Mouse (Mus musculus) stomach, postnatal 0 days (tissue): ENCODE measurements around the gene Atp2a2. TPM values are rescaled to one million over a fixed set of nuclear protein-coding genes. Genes with fewer than 3 reads are reported as not detected.
"Not testable (repeated sequence)": the region's sequence is repeated elsewhere in the genome, so short reads cannot be mapped to it uniquely, and the experiment has no call there.

Experiments used
- ATAC-seq: fragments of 200-750 bp; cut with Nextera tagmentation; 2 replicates; pipeline ENCODE4 v1.8.0; 2017; ENCODE audit not compliant: low FRiP score, low TSS enrichment
- DNase-seq: peaks from one replicate; pipeline ENCODE4 v3.0.0-alpha.2; 2016; ENCODE audit warnings: low spot score
- H3K27ac ChIP-seq: fragments of 300-500 bp; sonication (generic); replicated peaks from 2 replicates; pipeline ENCODE4 v1.5.1; 2014; ENCODE audit warnings: mild to moderate bottlenecking, control low read depth
- H3K27me3 ChIP-seq: fragments of 300-500 bp; sonication (generic); 2 replicates; pipeline ENCODE4 v1.6.1; 2014; ENCODE audit warnings: low read length; ENCODE audit not compliant: control insufficient read depth, insufficient read depth
- H3K36me3 ChIP-seq: fragments of 300-500 bp; sonication (generic); 2 replicates; pipeline ENCODE4 v1.6.1; 2014; ENCODE audit warnings: low read length, mixed read lengths; ENCODE audit not compliant: control insufficient read depth, insufficient read depth
- H3K4me1 ChIP-seq: fragments of 300-500 bp; sonication (generic); replicated peaks from 2 replicates; pipeline ENCODE4 v1.6.1; 2014; ENCODE audit warnings: antibody characterized with exemption; ENCODE audit not compliant: control insufficient read depth, insufficient read depth
- H3K4me2 ChIP-seq: fragments of 300-500 bp; sonication (generic); replicated peaks from 2 replicates; pipeline ENCODE4 v1.6.1; 2014; ENCODE audit warnings: low read depth, mild to moderate bottlenecking, control low read depth, moderate library complexity
- H3K4me3 ChIP-seq: fragments of 300-500 bp; sonication (generic); 2 replicates; pipeline ENCODE4 v1.5.1; 2014; ENCODE audit warnings: low read depth, low read length, control low read depth
- H3K9ac ChIP-seq: fragments of 300-500 bp; sonication (generic); 2 replicates; pipeline ENCODE4 v1.6.1; 2014; ENCODE audit warnings: mild to moderate bottlenecking, low read length, control low read depth, mixed read lengths
- H3K9me3 ChIP-seq: fragments of 300-500 bp; sonication (generic); 2 replicates; pipeline ENCODE4 v1.6.1; 2016; ENCODE audit warnings: low read length; ENCODE audit not compliant: control insufficient read depth
- CTCF ChIP-seq: IDR thresholded peaks from 2 replicates; pipeline ENCODE4 v1.5.1; 2016; ENCODE audit warnings: antibody characterized with exemption, low read depth, mild to moderate bottlenecking, moderate library complexity
- EP300 ChIP-seq: optimal IDR thresholded peaks from 2 replicates; pipeline ENCODE3; 2016; ENCODE audit warnings: antibody characterized with exemption
- WGBS: fragments of 180-500 bp; shearing (Covaris S2); extraction: QIAGEN DNeasy Blood & Tissue Kit; methylation state at CpG from one replicate; pipeline ENCODE4 v1.1.7; 2014; 5-methylcytosine and 5-hydroxymethylcytosine counted together
- polyA plus RNA-seq: library from polyadenylated mRNA; unstranded; fragments of >200 nt; fragmentation: Nextera tagmentation; extraction: Ambion mirVana; gene quantifications from 2 replicates; pipeline ENCODE4 v1.2.1, GENCODE M21; 2015

Atp2a2 gene
- polyA plus RNA-seq, 1 experiment from 2014 or later: 24.0 TPM

DNA sequence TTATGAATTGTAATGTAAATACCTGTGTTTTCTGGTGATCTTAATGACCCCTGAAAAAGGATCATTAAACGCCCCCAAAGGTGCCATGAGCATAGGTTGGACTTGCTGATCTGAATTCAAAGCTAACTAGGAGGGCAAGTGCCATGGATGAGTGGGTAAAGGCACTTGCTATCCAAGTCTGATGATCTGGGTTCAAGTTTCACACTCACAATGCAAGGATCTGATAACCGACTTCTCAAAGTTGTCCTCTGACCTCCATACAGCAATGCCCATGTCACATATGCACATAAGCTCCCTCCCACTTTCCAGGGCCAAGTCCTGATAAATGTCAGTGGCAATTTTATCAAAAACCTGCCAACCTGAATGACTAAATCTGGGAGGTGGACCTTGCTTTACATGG, 9.0 kb downstream of the Atp2a2 start:
- H3K27ac ChIP-seq: no peak overlapping the region
- no peak overlapping the region for H3K9ac ChIP-seq
- H3K36me3 ChIP-seq: peaks cover 35% of the 10 kb centered on the region
- H3K27me3 ChIP-seq: no peaks in the 10 kb centered on the region
- ATAC-seq (no peak), DNase-seq (no peak)
- H3K4me2 ChIP-seq: no peak overlapping the region
- 90% methylated on average over 2 of the region's 2 CpGs for WGBS
- no peak overlapping the region for H3K4me3 ChIP-seq
- TF ChIP-seq EP300 (no peak), CTCF (no peak)
- H3K4me1 ChIP-seq: peaks cover 2% of the 10 kb centered on the region; the same call in 1 of the 2 replicates
- no peaks in the 10 kb centered on the region for H3K9me3 ChIP-seq

DNA sequence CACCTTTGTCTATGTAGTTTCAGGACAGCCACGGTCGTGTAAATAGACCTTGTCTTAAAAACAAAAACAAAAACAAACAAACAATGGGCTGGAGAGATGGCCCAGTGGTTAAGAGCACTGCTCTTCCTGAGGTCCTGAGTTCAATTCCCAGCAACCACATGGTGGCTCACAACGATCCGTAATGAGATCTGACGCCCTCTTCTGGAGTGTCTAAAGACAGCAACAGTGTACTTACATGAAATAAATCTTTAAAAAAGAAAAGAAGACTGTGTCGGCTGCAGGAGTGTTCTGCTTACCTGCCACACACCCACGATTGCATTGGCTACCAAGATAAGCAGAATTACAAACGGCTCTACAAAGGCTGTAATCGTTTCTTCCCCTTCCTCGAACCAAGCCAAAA, 10.6 kb downstream of the Atp2a2 start:
- Histone ChIP-seq H3K4me3 (no peak overlapping the region), H3K27me3 (no peaks in the 10 kb centered on the region), H3K4me2 (no peak overlapping the region), H3K9ac (no peak overlapping the region), H3K4me1 (no peaks in the 10 kb centered on the region), H3K9me3 (no peaks in the 10 kb centered on the region), H3K27ac (no peak overlapping the region), H3K36me3 (peaks cover 32% of the 10 kb centered on the region)
- 78% methylated on average over 10 of the region's 10 CpGs for WGBS
- DNase-seq (no peak), ATAC-seq (no peak)
- TF ChIP-seq CTCF (peak; percentile 23; the same call in 1 of the 2 replicates), EP300 (no peak)

DNA sequence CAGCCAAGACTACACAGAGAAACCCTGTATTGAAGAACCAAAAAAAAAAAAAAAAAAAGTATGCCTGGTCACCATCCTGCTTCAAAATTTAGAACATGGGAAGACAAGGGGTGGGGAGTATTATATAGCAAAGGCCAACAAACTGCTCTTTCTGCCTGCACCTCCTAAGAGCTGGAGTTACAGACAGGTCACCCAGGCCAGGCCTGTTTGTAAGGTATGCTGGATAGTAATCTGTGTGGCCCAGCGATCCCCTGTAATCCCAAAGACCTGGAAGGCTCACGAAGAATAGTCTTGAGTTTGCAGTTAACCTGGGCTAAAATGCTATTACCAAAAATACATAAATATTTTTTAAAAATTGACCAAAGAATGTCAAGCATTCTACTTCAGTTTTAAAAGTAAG, 11.9 kb downstream of the Atp2a2 start:
- DNase-seq (no peak), ATAC-seq (no peak)
- Histone ChIP-seq H3K4me3 (no peak overlapping the region), H3K9ac (no peak overlapping the region), H3K4me2 (no peak overlapping the region), H3K27me3 (no peaks in the 10 kb centered on the region), H3K9me3 (no peaks in the 10 kb centered on the region), H3K36me3 (peaks cover 27% of the 10 kb centered on the region), H3K27ac (no peak overlapping the region), H3K4me1 (no peaks in the 10 kb centered on the region)
- no peak for TF ChIP-seq CTCF
- 97% methylated on average over 2 of the region's 2 CpGs for WGBS

DNA sequence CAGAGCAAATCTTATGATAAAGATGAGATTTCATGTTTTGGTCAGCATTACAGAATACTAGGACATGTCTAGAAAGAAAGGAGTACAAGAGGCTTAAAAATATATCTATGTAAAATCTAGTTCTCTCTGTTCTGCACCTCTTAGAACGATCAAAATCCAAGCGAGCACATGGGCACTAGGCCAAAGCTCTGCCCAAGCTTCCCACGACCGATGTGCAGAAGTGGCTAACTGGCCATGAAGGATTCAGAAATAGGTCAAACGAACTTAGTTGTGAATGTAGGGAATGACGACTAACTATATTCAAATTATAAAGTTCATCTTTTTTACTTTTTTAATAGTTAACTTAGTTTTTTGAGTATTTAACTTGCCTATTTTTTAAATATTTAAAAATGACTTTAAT, 14.2 kb downstream of the Atp2a2 start:
- no peaks in the 10 kb centered on the region for H3K27me3 ChIP-seq
- no peak overlapping the region for H3K27ac ChIP-seq
- no peak overlapping the region for H3K4me3 ChIP-seq
- DNase-seq: no peak
- no peak for TF ChIP-seq CTCF
- no peak for TF ChIP-seq EP300
- no peaks in the 10 kb centered on the region for H3K9me3 ChIP-seq
- ATAC-seq: no peak
- 80% methylated on average over 6 of the region's 6 CpGs for WGBS
- H3K4me2 ChIP-seq: no peak overlapping the region
- peaks cover 33% of the 10 kb centered on the region for H3K36me3 ChIP-seq
- no peaks in the 10 kb centered on the region for H3K4me1 ChIP-seq
- H3K9ac ChIP-seq: no peak overlapping the region

DNA sequence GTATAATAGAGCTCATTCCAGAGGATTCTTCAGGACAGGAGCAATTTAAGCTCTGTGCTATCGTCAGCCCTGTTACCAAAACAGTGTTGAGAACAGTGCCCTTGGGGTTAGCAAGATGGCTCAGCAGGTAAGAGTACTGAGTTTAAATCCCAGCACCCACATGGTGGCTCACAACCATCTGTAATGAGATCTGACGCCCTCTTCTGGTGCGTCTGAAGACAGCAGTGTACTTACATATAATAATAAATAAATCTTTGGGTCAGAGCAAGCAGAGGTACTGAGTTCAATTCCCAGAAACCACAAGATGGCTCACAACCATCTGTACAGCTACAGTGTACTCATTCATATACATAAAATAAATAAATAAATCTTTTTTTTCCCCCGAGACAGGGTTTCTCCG, 15.8 kb downstream of the Atp2a2 start:
- H3K27me3 ChIP-seq, H3K4me2 ChIP-seq, H3K27ac ChIP-seq, H3K4me1 ChIP-seq, DNase-seq, H3K9me3 ChIP-seq, H3K9ac ChIP-seq, ATAC-seq, H3K4me3 ChIP-seq: not testable (repeated sequence)
- H3K36me3 ChIP-seq: peaks cover 28% of the 10 kb centered on the region
- 76% methylated on average over 5 of the region's 5 CpGs for WGBS
- peak; percentile 18; the same call in 1 of the 2 replicates for TF ChIP-seq CTCF

DNA sequence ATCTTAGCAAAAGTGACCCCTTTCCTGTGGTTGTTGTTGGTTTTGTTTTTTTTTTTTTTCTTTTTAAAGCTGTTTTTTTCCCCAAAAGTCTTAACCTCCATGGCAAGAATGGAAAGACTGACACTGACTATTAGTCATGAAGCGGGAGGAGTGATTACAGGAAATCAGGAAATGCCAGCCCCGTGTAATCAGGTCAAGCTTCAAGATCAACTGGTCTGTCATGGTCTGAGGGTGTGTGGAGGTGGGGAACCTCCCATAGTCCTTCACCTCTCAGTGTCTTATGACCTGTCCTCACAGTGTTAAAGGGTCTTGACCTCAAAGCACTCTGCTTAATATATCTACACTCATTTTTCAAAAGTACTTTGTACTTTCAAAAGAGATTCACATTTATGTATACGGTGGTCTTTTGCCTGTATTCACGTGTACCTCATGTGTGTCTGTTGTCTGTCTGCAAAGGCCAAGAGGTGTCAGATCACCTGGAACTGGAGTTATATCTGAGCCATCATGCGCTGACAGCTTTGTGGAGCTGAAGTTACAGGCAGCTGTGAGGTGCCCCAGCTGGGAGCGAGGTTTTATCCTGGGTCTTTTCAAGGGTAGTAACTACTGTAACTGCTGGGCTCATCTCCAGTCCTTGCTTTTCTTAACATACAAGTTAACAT, 19.2 kb downstream of the Atp2a2 start:
- no peak overlapping the region for H3K4me2 ChIP-seq
- no peak overlapping the region for H3K4me3 ChIP-seq
- TF ChIP-seq CTCF (no peak), EP300 (no peak)
- ATAC-seq (no peak), DNase-seq (no peak)
- no peaks in the 10 kb centered on the region for H3K27me3 ChIP-seq
- H3K9me3 ChIP-seq: no peaks in the 10 kb centered on the region
- peaks cover 16% of the 10 kb centered on the region for H3K36me3 ChIP-seq
- 73% methylated on average over 6 of the region's 6 CpGs for WGBS
- H3K4me1 ChIP-seq: no peaks in the 10 kb centered on the region
- H3K27ac ChIP-seq: no peak overlapping the region
- no peak overlapping the region for H3K9ac ChIP-seq
